Mouse (Mus musculus): ENCODE measurements around the gene Fau.
"Not testable (repeated sequence)": the region's sequence is repeated elsewhere in the genome, so short reads cannot be mapped to it uniquely, and the experiment has no call there.

Gene Fau

DNA sequence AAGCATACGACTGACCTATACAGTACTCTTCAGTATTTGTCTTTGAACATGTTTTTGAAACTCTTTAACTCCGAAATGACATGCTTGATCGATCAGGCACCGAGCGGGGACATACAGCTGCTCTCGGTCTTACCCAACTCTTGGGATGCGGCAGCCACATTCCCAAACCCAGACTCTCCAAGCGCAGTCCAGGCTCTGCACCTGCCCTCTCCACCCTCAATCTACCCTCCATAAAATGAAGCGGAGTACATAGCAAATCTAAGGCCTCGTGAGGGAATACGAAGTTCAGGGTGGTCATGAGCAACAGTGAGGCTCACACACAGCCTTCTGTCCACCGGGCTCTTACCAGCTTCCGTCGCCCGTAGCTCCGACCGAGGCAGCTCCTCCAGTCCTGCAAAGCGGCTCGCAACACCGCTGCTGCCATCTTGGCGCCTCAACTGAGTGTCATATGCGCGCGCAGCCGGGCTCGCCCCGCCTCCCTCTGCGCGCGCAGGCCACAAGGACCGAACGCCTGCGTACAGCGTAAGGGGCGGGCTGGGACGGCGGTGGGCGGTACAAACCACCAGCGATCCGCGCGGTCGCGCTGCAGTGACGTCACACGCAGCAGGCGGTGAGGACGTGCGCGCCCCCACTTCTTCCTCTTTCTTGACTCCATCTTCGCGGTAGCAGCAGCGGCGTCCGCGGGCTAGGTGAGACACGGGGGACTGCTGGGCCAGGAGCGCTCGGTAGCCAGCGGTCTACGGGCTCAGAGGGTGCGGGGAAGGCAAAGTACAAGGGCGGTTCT lies at the start of gene Fau, which contains the start of gene Mrpl49:
Gene Fau, plus strand, starts transcription at position 532 of the 784 bp plus-strand sequence.
Gene Mrpl49, minus strand, starts transcription at position 473 of the 784 bp plus-strand sequence.
- DNase-seq (ENCODE audit: low spot score in 2 of 2), result peak; percentile 98 to 99

GRCm38 (mm10) chr19:6009137-6009536 lies 48.5 kb upstream of the Fau start:
- no peak for DNase-seq (ENCODE audit: low spot score in 2 of 2)

- no peak for DNase-seq (ENCODE audit: low spot score in 2 of 2)
Observed at GRCm38 (mm10) chr19:6013691-6014090, 44.0 kb upstream of the Fau start.

GRCm38 (mm10) chr19:6014991-6015510 lies 42.6 kb upstream of the Fau start:
- peak; percentile 31 to 56 for DNase-seq (ENCODE audit: low spot score in 2 of 2)

DNA sequence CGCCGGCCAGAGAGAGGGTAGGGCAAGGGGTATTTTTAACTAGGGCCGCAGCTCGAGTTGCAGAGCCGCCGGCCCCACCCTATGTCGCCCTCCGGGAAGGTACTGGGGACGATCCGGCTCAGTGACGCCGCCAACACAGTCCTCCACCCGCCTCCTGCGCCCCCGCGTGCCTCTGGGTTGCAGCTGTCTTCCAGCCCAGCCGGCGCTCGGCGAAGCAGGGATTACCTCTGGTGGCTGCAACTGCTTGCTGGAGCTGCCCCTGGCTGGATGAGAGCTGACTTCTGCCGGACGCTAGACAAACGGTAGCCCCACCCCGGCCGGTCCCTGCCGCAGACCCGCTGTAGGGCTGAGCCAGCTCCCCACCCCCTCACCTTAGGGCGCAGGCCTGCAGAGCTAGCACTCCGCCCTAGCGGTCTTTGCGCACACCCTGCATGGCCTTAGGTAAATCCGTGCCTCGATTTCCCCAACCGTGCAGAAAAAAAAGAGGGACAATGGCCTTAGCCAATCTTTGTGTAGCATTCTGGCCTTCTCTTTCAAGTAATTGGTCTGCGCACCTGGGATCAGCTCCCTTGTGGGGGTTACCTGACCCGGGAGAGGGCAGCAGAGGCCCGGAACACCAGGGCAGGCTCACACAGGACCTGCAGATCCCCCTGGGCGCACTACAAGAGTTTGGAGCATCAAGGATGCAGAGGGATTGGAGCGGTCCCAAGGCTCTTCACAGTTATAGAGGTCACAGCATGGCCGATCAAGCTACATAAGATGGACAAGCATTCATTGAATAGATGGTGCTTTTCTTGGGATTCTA lies 41.9 kb upstream of the Fau start, which contains the start of gene Capn1:
Gene Capn1, minus strand, starts transcription at position 387 of the 805 bp plus-strand sequence.
- DNase-seq (ENCODE audit: low spot score in 2 of 2), result peak; percentile 79 to 83

- DNase-seq (ENCODE audit: low spot score in 2 of 2), result no peak
Observed at GRCm38 (mm10) chr19:6016532-6016931, 41.1 kb upstream of the Fau start.

GRCm38 (mm10) chr19:6018142-6019089 lies 39.2 kb upstream of the Fau start:
- peak; percentile 75 to 88 for DNase-seq (ENCODE audit: low spot score in 2 of 2)

DNA sequence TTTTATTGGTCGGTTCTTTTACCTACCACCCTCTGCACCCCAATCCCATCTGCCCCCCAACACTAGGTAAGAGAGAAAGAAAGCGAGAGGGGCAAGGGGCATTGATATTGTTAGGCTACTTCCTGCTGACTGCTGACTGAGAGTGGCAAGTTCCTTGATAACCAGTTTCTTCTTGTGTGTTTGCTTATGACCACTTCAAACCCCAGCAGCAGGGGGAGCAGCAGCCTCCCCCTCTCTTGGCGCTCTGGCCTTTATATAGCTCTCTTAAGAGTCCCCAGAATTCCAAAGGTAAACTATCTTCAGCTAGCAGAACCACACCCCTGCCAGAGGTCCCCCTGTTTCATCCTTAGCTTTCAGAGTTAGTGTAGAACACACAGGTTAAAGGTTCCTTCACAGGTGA lies 37.4 kb upstream of the Fau start:
- no peak for DNase-seq (ENCODE audit: low spot score in 2 of 2)

DNA sequence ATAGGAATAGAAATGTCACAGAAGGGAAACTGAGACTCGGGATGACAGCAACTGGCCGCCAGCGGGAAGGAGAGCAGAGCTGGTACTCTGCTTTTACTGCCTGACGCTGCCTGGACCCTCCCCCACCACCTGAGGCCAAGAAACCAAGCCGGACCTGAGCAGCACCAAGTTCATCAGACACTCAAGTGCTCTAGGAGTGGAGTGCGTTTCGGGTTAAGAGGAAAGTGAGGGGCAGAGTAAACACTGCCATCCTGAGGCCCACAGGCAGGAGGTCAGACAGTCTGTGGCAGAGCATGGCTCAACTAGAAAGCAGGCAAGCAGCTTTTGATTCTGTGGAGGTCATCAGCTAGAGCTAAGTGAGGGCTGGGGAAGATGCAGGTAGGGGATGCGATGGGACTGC lies 34.6 kb upstream of the Fau start:
- DNase-seq (ENCODE audit: low spot score in 2 of 2), result no peak

- DNase-seq (ENCODE audit: low spot score in 2 of 2), result no peak
Observed at GRCm38 (mm10) chr19:6023930-6024329, 33.7 kb upstream of the Fau start.

GRCm38 (mm10) chr19:6028991-6029390 lies 28.7 kb upstream of the Fau start:
- DNase-seq (ENCODE audit: low spot score in 2 of 2), result no peak

- DNase-seq (ENCODE audit: low spot score in 2 of 2), result no peak
Observed at GRCm38 (mm10) chr19:6029426-6029825, 28.2 kb upstream of the Fau start.

DNA sequence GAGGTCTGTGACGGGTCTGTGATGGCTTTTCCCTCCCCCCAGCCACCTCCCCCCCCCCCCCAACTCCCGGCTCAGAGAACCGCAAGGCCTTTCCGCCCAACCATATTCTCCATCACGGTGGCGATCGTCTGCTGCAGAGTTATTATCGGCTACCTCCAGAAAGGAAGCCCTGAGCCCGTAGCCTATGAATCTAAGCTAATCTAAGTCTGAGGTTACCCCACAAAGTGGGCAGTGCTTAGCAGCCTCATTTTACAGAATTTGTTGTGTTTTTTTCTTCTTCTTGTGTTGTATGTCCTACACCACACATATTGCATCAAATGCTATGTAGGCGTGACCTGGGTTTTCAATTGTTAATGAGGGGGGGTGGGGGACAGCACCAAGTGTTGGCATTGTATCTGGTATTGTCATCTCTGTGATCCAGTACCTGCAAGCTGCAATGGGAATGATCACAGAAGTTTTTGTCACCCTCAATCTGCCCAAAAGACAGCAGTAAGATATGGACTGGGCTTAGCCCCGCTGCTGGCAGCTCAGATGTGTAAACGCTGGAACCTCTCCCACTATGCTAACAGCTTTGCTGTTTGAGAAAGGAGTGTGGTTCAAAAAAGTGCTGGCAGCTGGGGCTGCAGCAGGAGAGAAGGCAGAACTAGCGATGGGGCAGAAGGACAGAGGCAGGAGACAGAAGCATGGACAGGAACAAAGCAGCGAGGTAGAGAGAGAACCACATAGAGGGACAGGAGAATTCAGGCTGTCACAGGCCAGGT lies 26.9 kb upstream of the Fau start:
- DNase-seq (ENCODE audit: low spot score in 2 of 2), result no peak

- no peak for DNase-seq (ENCODE audit: low spot score in 2 of 2)
Observed at GRCm38 (mm10) chr19:6035966-6036585, 21.6 kb upstream of the Fau start.

- DNase-seq (ENCODE audit: low spot score in 2 of 2), result no peak
Observed at GRCm38 (mm10) chr19:6037695-6038094, 19.9 kb upstream of the Fau start.

- DNase-seq (ENCODE audit: low spot score in 2 of 2), result no peak
Observed at GRCm38 (mm10) chr19:6038326-6038725, 19.3 kb upstream of the Fau start.

DNA sequence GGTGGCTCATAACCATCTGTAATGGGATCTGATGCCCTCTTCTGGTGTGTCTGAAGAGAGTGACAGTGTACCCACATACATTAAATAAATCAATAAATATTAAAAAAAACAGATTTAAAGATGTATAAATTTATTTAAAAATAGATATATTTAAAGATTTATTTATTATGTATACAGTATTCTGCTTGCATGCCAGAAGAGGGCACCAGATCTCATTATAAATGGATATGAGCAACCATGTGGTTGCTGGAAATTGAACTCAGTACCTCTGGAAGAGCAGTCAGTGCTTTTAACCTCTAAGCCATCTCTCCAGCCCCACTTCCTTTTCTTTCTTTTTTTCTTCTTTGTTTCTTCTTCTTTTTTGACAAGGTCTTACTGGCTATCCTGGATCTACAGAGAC lies 17.6 kb upstream of the Fau start:
- DNase-seq (ENCODE audit: low spot score in 2 of 2), result no peak

DNA sequence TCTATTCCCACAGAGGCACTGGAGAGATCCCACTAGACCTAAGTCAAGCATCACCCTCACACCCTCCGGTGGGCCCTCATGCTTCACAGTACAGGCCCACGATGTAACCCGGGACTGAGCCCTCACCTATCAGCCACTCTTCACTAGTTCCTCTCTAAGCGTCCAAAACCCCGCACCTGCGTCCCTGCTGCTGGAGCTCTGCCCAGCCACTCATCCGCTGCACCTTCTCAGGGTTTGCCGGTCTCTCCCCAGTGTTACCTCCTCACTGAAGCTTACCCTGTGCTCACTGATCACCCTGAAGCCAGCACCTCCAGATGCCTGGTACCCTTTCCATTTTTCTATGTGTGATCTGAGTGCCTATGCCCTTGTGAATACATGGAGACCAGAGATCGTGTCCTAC lies 15.4 kb upstream of the Fau start:
- DNase-seq (ENCODE audit: low spot score in 2 of 2), result no peak

DNA sequence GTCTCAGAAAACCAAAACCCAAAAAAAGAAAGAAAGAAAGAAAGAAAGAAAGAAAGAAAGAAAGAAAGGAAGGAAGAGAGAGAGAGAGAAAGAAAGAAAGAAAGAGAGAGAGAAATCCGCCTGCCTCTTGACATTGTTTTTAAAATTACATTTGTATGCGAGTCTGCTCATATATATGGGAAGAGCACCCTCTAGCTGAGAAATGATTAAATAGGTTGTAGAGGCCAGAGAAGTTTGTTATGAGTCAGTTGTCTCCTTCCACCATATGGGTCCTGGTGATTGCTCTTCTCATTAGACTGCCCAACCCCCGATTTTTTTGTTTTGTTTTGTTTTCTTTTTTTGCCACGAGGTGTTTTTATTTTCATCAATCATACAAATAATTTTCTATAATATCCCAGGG lies 13.5 kb upstream of the Fau start:
- not testable (repeated sequence) for DNase-seq (ENCODE audit: low spot score in 2 of 2)
